In the genomic region with DNA sequence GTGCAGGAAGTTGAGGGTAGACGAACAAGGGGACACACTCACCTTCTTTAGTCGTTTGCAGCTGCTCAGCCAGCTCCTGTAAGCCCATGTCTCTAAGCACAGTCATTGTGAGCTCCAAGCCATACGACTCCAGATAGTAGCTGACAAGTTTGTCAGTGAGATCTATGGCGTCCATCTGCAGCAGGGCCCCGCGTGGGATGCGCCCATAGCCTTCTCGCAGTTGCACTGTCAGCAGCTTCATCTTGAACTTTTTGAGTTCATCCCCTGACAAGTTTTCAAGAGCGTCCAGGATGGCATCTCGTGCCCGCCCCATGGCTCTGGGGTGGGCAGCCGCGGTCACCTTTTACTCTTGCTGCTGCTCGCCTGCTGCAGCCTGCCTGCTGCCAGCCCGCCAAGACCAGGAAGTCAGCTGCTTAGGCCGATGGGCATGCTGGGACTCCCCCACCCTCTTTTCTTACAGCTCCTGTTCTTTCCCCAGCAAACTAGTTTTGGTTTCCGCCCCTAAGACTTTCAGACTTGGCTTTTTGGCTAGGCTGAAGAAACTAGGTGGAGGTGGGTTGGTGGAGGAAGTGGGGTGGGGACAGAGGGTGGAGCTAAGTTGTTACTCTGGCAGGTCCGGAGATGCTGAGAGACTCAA, we compare ENCODE assay signal across 8 mouse cellular contexts. TPM values are rescaled to one million over a fixed set of nuclear protein-coding genes. Genes with fewer than 3 reads are reported as not detected.
DNase-seq lines count a peak whose midpoint lies in the region; ATAC-seq and TF ChIP-seq lines count a peak whose summit lies in the region.

A gene (minus strand): TSS at position 527 of the 637 bp plus-strand sequence.

- DNase-seq in layer of hippocampus, adult 2 months (ENCODE audit: low spot score in 2 of 2) = no peak
- DNase-seq in layer of hippocampus, adult 8-10 months (ENCODE audit: low spot score in 2 of 2) = no peak
- DNase-seq in adrenal gland, postnatal 4 days (ENCODE audit: low spot score in 2 of 2) = peak; percentile 21 to 22
- peak; percentile 97 for DNase-seq in heart, adult 11 months
- peak; percentile 40 for DNase-seq in lung, adult 2 months
- peak; percentile 30 for DNase-seq in ovary, adult 18-20 months (ENCODE audit: low spot score)
- no peak for DNase-seq in adipocyte (ENCODE audit: low spot score)

- WGBS in intestine, postnatal 0 days = 4% methylated on average over 18 of the region's 18 CpGs
- 5% methylated on average over 18 of the region's 18 CpGs for WGBS in lung, adult 2 months

- H3K9ac ChIP-seq in intestine, postnatal 0 days (ENCODE audit: low read depth, low read length) = peak within 1 kb of the TSS; percentile 42

- H3K4me2 ChIP-seq in intestine, postnatal 0 days (replicated peaks; ENCODE audit: low read depth) = peak within 1 kb of the TSS; percentile 59

- ATAC-seq in intestine, postnatal 0 days = peak; percentile 69

- no peaks in the 10 kb centered on the region for H3K27me3 ChIP-seq in intestine, postnatal 0 days (replicated peaks; ENCODE audit: control insufficient read depth, insufficient read depth, low read length)

- TF ChIP-seq CTCF in layer of hippocampus, adult 2 months (conservative IDR thresholded peaks at IDR 0.05) = no peak
- TF ChIP-seq CTCF in intestine, postnatal 0 days (IDR thresholded peaks at IDR 0.05; ENCODE audit: low read depth) = no peak
- no peak for TF ChIP-seq CTCF in lung, adult 2 months (IDR thresholded peaks at IDR 0.05; ENCODE audit: insufficient read depth, low read length)

- TF ChIP-seq POLR2A in lung, adult 2 months (IDR thresholded peaks at IDR 0.05; ENCODE audit: borderline replicate concordance, extremely low read depth, low read depth, low read length) = 0 out of 2 replicates have a peak, but pooled peaks have one; percentile 26

- peaks cover 18% of the 10 kb centered on the region for H3K36me3 ChIP-seq in intestine, postnatal 0 days (ENCODE audit: control insufficient read depth, insufficient read depth)

- peak within 1 kb of the TSS; percentile 44 for H3K4me3 ChIP-seq in layer of hippocampus, adult 2 months
- peak within 1 kb of the TSS; percentile 31 for H3K4me3 ChIP-seq in intestine, postnatal 0 days (ENCODE audit: low read depth, low read length)
- peak within 1 kb of the TSS; percentile 55 for H3K4me3 ChIP-seq in lung, adult 2 months (replicated peaks; ENCODE audit: extremely low read depth, low read depth, low read length)

- H3K4me1 ChIP-seq in intestine, postnatal 0 days (replicated peaks; ENCODE audit: control insufficient read depth, insufficient read depth, low read length) = no peaks in the 10 kb centered on the region
- H3K4me1 ChIP-seq in lung, adult 2 months (ENCODE audit: control insufficient read depth, insufficient read depth, low read length) = peaks cover 7% of the 10 kb centered on the region; the same call in 1 of the 2 replicates

- H3K9me3 ChIP-seq in intestine, postnatal 0 days (ENCODE audit: control insufficient read depth) = no peaks in the 10 kb centered on the region

- H3K27ac ChIP-seq in layer of hippocampus, adult 2 months = peak within 1 kb of the TSS; percentile 36; the same call in 1 of the 2 replicates
- peak within 1 kb of the TSS; percentile 87 for H3K27ac ChIP-seq in intestine, postnatal 0 days (ENCODE audit: low read depth, low read length)

RNA-seq across cellular contexts. Expression of the gene that starts here (rescaled TPM):
- 1 to 10 TPM; 1.9 to 3.0 TPM for total RNA-seq in layer of hippocampus, adult 2 months (2021)
- total RNA-seq in layer of hippocampus, adult 8-10 months (2022) = 10 to 100 TPM in 2 of 4 experiments, 1 to 10 TPM in 2; 2.6 to 14.8 (median 7.2) TPM
- total RNA-seq in adrenal gland, postnatal 4 days (2021) = 10 to 100 TPM; 14.7 to 15.3 TPM
- polyA plus RNA-seq in intestine, postnatal 0 days (2015; fragmentation: Nextera tagmentation; extraction: Ambion mirVana) = 537 and 545 TPM in 2 replicates
- 28.0 and 66.7 TPM in 2 replicates for polyA plus RNA-seq in lung, adult 2 months (2012; rRNA removed)

Comparison
In these comparisons a context has a peak if more than half of its experiments do, and no peak if none do; other contexts are left out.
1. DNase-seq: peak in adrenal gland, postnatal 4 days (2 of 2), heart, adult 11 months (single experiment), lung, adult 2 months (single experiment) and ovary, adult 18-20 months (single experiment); none in layer of hippocampus, adult 2 months (0 of 2), layer of hippocampus, adult 8-10 months (0 of 2) and adipocyte (single experiment).
2. Peak in every context shown above with its lines, with median percentiles within 50 percentile points of each other: H3K4me3 ChIP-seq.